Mouse (Mus musculus) ES-E14 (cell line): ENCODE measurements at regions not wholly inside any gene's neighbourhood (a gene's known extent, or its start where the extent isn't known, plus 50 kb on each side); places are given as distances from the start of the nearest gene placed in this dataset.
A peak's percentile ranks its signal among the peaks of the same experiment; 100 is the strongest.

Experiments
- DNase-seq: peaks from one replicate; pipeline ENCODE4 v3.0.0-alpha.2; 2013; ENCODE audit warnings: low read depth, low spot score
- H3K27ac ChIP-seq: 2 replicates; pipeline ENCODE4 v1.5.1; 2012; ENCODE audit warnings: low read depth, mild to moderate bottlenecking, low read length, moderate library complexity, mixed read lengths; ENCODE audit not compliant: poor library complexity, insufficient read depth, severe bottlenecking
- H3K36me3 ChIP-seq: 2 replicates; pipeline ENCODE4 v1.6.1; 2012; ENCODE audit warnings: mild to moderate bottlenecking, low read length, moderate library complexity, mixed read lengths; ENCODE audit not compliant: control insufficient read depth, poor library complexity, insufficient read depth, severe bottlenecking
- H3K4me1 ChIP-seq, 2 experiments: fragments of 150-350 bp in 1 of 2; sonication (generic) in 1 of 2; 2 replicates each; pipeline ENCODE4 v1.6.1; 2012; ENCODE audit warnings: low read length in 2 of 2, mild to moderate bottlenecking in 1 of 2, mixed read lengths in 1 of 2; ENCODE audit not compliant: control insufficient read depth in 2 of 2, insufficient read depth in 2 of 2, poor library complexity in 1 of 2
- H3K4me3 ChIP-seq, 2 experiments: fragments of 150-350 bp in 1 of 2; sonication (generic) in 1 of 2; 2 replicates each; pipeline ENCODE4 v1.5.1; 2012; ENCODE audit warnings: low read length in 2 of 2, low read depth in 1 of 2, mild to moderate bottlenecking in 1 of 2, mixed read lengths in 1 of 2; ENCODE audit not compliant: insufficient read depth in 1 of 2, poor library complexity in 1 of 2, severe bottlenecking in 1 of 2
- H3K9ac ChIP-seq: 2 replicates; pipeline ENCODE4 v1.6.1; 2012; ENCODE audit warnings: low read depth, mild to moderate bottlenecking, low read length, mixed read lengths; ENCODE audit not compliant: poor library complexity, insufficient read depth, severe bottlenecking
- H3K9me3 ChIP-seq: fragments of 150-350 bp; sonication (generic); 2 replicates; pipeline ENCODE4 v1.6.1; 2012; ENCODE audit warnings: low read depth, mild to moderate bottlenecking, low read length; ENCODE audit not compliant: control insufficient read depth, insufficient read depth
- CHD2 ChIP-seq: IDR thresholded peaks from 2 replicates; pipeline ENCODE4 v1.6.1; 2014; ENCODE audit warnings: mild to moderate bottlenecking, low read depth, low read length, inconsistent platforms
- HCFC1 ChIP-seq: IDR thresholded peaks from 2 replicates; pipeline ENCODE4 v1.6.1; 2012; ENCODE audit warnings: low read length, inconsistent platforms, borderline replicate concordance; ENCODE audit not compliant: insufficient read depth
- MAFK ChIP-seq: IDR thresholded peaks from 2 replicates; pipeline ENCODE4 v1.6.1; 2014; ENCODE audit warnings: mild to moderate bottlenecking, low read depth, low read length, inconsistent platforms; ENCODE audit not compliant: insufficient read depth
- ZC3H11A ChIP-seq: IDR thresholded peaks from 2 replicates; pipeline ENCODE4 v1.6.1; 2012; ENCODE audit warnings: low read depth, mild to moderate bottlenecking, inconsistent platforms, low read length, borderline replicate concordance
- ZNF384 ChIP-seq: IDR thresholded peaks from 2 replicates; pipeline ENCODE4 v1.6.1; 2012; ENCODE audit warnings: low read depth, low read length, inconsistent platforms
- in situ Hi-C, 2 experiments: fragments of 600-800 bp; cut with MboI; formaldehyde crosslinking; loops; one replicate each; pipeline ENCODE4 v1.15.1; 2025; ENCODE audit warnings: low sequenced_read_pairs in 2 of 2, inconsistent platforms in 1 of 2; ENCODE audit not compliant: unreplicated experiment in 2 of 2

GRCm38 (mm10) chr7:90041565-90042024 is 60.8 kb upstream of the Eed start:
- no peaks in the 10 kb centered on the region for H3K36me3 ChIP-seq
- no peak for DNase-seq
- in situ Hi-C loops: no loop called here
- H3K27ac ChIP-seq: no peak overlapping the region
- no peaks in the 10 kb centered on the region; a peak in 2 of 4 replicates for H3K4me1 ChIP-seq
- TF ChIP-seq MAFK: peak; percentile 69
- TF ChIP-seq ZNF384: no peak
- no peak overlapping the region for H3K9ac ChIP-seq
- no peak overlapping the region for H3K4me3 ChIP-seq
- no peaks in the 10 kb centered on the region for H3K9me3 ChIP-seq

DNA sequence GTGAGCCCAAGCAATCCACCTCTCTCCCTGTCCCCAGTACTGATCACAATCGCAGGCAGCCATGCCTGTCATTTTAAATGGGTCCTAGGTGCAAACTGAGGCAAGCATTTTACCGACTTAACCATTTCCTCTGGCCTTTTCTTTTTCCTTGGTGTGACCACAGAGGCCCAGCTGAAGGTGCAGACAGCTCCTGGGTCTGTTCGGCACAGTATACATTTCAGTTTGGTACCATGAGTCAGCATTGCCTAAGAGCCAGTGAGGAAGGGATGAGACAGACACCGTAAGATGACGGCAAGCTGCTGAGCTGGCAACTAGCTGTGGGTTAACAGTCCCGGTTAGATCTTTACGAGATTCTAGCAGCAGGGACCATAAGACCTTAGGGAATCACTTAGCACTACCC is 61.6 kb upstream of the Eed start:
- no peak overlapping the region for H3K4me3 ChIP-seq
- H3K9me3 ChIP-seq: no peaks in the 10 kb centered on the region
- H3K27ac ChIP-seq: no peak overlapping the region
- H3K36me3 ChIP-seq: no peaks in the 10 kb centered on the region
- H3K9ac ChIP-seq: no peak overlapping the region
- in situ Hi-C loops: no loop called here
- DNase-seq: no peak
- H3K4me1 ChIP-seq: no peaks in the 10 kb centered on the region; a peak in 2 of 4 replicates
- peak; percentile 52; the same call in 1 of the 2 replicates for TF ChIP-seq MAFK
- TF ChIP-seq HCFC1: no peak

- Histone ChIP-seq H3K27ac (no peak overlapping the region), H3K4me3 (no peak overlapping the region), H3K9me3 (no peaks in the 10 kb centered on the region), H3K9ac (no peak overlapping the region), H3K4me1 (no peaks in the 10 kb centered on the region; a peak in 2 of 4 replicates), H3K36me3 (no peaks in the 10 kb centered on the region)
- in situ Hi-C loops: no loop called here
- TF ChIP-seq ZNF384: no peak
- TF ChIP-seq HCFC1: no peak
- no peak for TF ChIP-seq MAFK
- no peak for TF ChIP-seq ZC3H11A
- no peak for TF ChIP-seq CHD2
- DNase-seq: no peak
Observed at GRCm38 (mm10) chr7:90043526-90043925, 62.7 kb upstream of the Eed start.

DNA sequence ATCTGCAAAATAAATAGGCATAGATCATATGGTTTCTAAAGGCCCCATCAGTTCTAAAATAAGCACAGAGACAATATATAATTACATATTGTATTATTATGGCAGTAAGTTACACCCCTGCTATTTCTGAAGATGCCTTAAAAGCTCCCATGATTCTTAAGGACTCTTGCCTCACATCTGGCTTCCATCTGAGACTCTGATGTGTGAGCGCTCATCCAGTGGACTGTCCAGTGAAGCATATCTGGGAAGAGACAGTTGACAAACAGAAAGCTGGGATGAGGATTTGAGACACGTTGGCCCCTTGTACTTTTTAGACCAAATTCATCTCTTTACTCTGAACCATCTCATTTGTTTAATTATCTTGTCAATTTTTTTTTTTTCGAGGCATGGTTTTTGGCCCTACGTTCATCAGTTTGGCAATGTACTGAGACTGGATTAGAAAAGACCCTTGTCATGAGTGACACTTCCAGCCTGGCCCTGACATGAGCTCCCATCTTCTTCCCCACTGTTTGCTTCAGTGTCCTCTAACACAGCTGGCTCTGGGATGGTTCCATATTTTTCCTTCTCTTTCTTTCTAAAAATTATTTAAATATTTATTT is 63.4 kb upstream of the Eed start:
- Histone ChIP-seq H3K27ac (no peak overlapping the region), H3K9me3 (no peaks in the 10 kb centered on the region), H3K9ac (no peak overlapping the region), H3K4me1 (no peaks in the 10 kb centered on the region; a peak in 2 of 4 replicates), H3K4me3 (no peak overlapping the region), H3K36me3 (no peaks in the 10 kb centered on the region)
- in situ Hi-C loops: no loop called here
- no peak for DNase-seq
- no peak for TF ChIP-seq MAFK
- no peak for TF ChIP-seq HCFC1
- no peak for TF ChIP-seq ZNF384
- no peak for TF ChIP-seq CHD2
- no peak for TF ChIP-seq ZC3H11A

DNA sequence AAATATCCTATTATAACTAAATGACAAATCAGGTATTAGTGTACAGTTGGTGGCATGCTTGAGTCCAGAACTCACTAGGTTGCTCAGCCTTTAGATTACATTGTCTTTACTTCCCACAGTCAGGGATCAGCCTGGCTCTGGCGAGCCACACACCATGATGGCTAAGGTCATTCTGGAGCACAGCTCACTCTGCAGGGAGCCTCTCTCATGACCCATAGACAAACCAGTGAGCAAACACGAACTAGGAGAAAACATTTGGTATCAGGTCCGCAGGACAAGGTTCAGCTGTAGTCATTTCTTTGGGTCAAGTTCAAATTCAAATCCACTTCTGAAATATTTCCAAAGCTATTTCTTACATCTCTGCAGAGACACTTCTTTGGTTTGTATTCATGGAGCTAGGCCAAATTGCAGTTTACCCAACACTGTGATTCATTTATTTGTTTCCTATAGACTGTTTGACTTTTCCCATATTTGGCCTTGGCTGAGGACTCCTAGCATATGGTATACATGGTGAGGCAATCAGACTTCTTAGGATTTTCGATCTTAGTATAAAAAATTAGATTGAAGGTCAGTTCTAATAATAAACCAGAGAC is 64.5 kb upstream of the Eed start:
- Histone ChIP-seq H3K9me3 (no peaks in the 10 kb centered on the region), H3K4me3 (no peak overlapping the region), H3K4me1 (no peaks in the 10 kb centered on the region; a peak in 2 of 4 replicates), H3K27ac (no peak overlapping the region), H3K36me3 (no peaks in the 10 kb centered on the region), H3K9ac (no peak overlapping the region)
- TF ChIP-seq ZC3H11A (no peak), CHD2 (no peak), MAFK (no peak), HCFC1 (no peak), ZNF384 (no peak)
- in situ Hi-C loops: no loop called here
- DNase-seq: no peak
